Mouse (Mus musculus) splenic B cell, adult 2 months (primary cell): ENCODE measurements at regions not wholly inside any gene's neighbourhood (a gene's known extent, or its start where the extent isn't known, plus 50 kb on each side); places are given as distances from the start of the nearest gene placed in this dataset.

Experiments used
- DNase-seq: peaks from one replicate; pipeline ENCODE4 v3.0.0-alpha.2; 2011; ENCODE audit warnings: low read depth, low spot score
- H3K27me3 ChIP-seq: 2 replicates; pipeline ENCODE4 v1.6.1; 2012; ENCODE audit warnings: mild to moderate bottlenecking, low read length, moderate library complexity, mixed read lengths; ENCODE audit not compliant: control insufficient read depth, poor library complexity, insufficient read depth, severe bottlenecking
- H3K36me3 ChIP-seq: 2 replicates; pipeline ENCODE4 v1.6.1; 2012; ENCODE audit warnings: mild to moderate bottlenecking, low read length, moderate library complexity, mixed read lengths; ENCODE audit not compliant: control insufficient read depth, poor library complexity, insufficient read depth, severe bottlenecking

DNA sequence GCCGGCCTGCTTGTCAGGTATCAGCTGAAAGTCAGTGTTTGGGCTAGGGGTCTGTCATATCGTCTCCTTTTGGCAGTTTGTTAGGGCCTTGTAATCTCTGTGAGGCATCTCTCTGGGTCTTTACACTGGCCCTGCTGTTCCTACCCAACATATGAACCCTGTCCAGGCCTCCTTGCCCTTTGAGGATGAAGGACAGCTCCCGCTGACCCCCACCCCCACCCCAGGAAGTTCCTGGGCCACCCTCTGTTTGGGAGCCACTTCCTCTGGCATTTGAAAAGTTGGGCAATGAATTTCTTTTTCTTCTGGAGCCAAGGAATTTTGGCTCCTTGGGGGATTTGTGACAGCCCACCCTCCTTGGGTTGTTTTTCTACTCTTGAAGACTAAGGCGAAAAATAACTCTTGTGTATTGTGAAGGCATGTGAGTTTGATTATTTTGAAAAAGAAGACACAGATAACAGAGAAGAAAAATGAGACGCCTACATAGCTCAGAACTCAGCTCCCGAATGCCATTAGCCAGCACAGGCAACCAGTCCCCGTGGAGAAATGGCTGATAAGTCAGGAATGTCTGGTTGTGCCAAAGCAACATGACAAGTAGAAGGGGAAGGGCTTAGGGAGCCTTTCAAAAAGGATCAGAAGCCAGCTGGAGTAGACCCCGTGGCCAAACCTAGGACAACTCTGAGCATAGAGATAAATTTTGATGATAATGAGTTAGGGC is 249.5 kb downstream of the Gm49356 start:
- Histone ChIP-seq H3K36me3 (no peaks in the 10 kb centered on the region), H3K27me3 (no peaks in the 10 kb centered on the region)
- DNase-seq, result no peak

DNA sequence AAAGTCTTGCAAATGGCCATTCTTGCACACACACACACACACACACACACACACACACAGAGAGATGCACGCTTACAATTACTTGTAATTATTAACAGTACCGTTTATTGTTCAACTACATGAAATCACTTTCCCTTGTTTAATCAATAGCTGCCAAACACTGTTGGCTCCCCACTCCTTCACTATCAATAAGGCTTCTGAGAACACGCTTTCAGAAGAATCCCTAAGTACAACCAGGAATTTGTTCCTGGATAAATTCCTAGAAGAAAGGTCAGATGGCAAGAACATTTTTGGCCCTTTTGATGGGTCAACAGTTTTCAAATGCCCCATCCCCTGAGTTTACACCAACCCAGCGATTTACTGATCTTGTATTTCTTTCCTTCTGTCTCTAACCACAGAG is 252.5 kb downstream of the Gm49356 start:
- H3K36me3 ChIP-seq, result no peaks in the 10 kb centered on the region

DNA sequence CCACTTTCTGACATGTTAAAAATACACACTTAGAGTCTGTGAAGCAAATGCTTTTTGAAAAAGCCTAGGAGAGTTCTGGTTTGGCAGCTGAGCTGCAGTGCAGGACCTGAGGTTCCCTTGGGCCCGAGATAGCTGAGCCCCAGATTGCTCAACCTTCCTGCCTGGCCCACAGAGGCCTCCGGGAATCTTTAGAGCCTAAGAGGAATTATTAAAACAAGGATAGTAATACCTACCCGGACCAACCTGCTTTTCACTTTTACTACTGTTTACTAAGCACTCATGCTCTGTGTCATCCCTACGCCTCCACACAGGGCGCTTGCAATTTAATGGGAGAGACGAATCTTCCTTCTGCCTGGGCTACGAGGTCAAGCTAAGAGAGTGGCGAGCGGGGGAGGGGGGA is 253.4 kb downstream of the Gm49356 start:
- Histone ChIP-seq H3K36me3 (no peaks in the 10 kb centered on the region), H3K27me3 (no peaks in the 10 kb centered on the region)
- no peak for DNase-seq

More for the DNA sequence above, 252.5 kb downstream of the Gm49356 start:
- no peak for DNase-seq
- no peaks in the 10 kb centered on the region for H3K27me3 ChIP-seq

DNA sequence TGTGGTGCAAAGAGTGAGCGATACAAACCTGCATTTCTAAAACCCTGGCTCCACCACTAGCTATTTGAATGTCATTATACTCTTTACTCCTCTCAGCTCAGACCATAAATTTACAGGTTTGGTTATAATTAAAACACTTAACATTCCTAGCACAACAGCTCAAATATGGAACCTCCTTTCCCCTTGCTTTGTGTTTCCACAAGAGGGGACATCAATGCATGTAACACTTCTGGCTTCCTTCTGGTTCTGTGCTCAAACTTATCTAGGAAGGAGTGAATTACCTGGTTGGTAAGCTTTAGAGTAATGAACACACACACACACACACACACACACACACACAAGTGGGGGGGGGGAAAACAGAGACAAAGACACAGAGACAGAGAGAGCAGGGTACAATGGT is 254.8 kb downstream of the Gm49356 start:
- Histone ChIP-seq H3K36me3 (no peaks in the 10 kb centered on the region), H3K27me3 (no peaks in the 10 kb centered on the region)
- DNase-seq, result no peak

DNA sequence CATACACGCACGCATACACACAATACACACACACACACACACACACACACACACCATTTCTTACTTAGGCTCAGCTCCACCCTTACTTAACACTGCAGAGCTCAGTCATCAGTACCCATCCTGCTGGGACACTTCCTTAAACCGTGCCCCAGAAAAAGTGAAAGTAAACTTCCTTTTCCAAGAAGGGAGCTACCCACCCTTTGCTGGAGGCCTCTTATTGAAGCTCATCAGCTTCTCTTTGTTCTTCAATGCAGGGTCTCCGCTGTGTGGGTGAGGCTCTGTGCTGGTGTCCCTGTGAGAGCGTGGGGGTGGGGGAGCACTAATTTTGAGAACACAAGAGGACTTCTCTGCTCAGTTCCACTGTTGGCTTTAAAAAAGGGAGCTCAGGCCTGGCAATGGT is 256.6 kb downstream of the Gm49356 start:
- peak; percentile 37 for DNase-seq
- Histone ChIP-seq H3K36me3 (no peaks in the 10 kb centered on the region), H3K27me3 (no peaks in the 10 kb centered on the region)

DNA sequence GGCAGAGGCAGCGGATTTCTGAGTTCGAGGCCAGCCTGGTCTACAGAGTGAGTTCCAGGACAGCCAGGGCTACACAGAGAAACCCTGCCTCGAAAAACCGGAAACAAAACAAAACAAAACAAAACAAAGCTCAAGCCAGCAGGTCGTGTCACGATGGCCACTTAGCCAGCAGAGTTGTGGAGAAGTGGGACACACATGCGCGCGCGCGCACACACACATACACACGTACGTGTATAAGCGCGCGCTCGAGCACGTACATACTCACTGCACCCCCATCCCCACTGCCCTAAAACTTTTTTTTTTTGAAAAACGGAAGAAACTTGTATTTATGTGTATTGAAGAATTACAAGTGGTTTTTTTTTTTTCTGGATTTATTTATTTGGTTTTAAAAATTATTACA is 257.0 kb downstream of the Gm49356 start:
- Histone ChIP-seq H3K27me3 (no peaks in the 10 kb centered on the region), H3K36me3 (no peaks in the 10 kb centered on the region)
- no peak for DNase-seq

DNA sequence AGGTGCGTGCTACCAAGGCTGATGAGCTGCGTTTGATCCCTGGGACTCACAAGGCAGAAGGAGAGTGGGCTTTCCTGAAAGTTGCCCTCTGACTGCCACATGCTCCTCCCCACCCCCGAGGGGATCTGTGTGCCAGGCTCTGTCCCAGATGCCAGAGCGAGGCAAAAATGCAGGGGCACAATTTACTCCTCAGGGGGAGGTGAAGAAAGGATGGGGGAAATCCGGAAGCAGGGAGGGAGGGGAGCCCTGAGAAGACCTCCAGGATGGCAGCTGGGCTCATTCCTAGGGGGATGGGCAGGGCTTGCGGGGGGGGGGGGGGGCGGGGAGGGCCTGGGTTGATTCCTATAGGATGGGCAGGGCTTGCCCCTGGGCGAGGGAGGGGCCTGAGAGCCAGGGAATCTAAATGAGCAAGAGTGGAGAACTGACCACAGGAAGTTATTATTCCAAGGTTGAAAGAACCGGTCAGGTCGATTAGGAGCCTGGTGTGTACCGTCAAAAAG is 257.5 kb downstream of the Gm49356 start:
- no peaks in the 10 kb centered on the region for H3K36me3 ChIP-seq
- no peaks in the 10 kb centered on the region for H3K27me3 ChIP-seq
- DNase-seq, result no peak

DNA sequence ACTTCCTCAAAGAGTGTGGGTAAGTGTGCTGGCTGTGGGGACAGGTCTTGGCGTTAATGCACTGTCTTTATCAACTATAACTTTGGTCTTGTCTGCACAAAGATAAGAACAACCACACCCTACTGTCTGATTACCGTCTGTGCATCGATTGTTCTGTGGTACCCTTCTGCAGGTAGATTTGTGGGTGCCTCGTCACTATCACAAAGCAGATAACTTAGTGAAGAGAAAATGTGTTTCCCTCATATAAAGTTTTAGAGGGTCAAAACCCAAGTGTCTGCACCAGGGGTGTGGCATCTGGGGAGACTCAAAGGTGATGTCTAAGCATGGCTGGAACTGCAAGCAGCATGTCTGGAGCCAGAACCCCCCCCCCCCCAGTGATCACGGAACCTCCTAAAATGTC is 259.4 kb downstream of the Gm49356 start:
- Histone ChIP-seq H3K27me3 (no peaks in the 10 kb centered on the region), H3K36me3 (no peaks in the 10 kb centered on the region)
- no peak for DNase-seq

DNA sequence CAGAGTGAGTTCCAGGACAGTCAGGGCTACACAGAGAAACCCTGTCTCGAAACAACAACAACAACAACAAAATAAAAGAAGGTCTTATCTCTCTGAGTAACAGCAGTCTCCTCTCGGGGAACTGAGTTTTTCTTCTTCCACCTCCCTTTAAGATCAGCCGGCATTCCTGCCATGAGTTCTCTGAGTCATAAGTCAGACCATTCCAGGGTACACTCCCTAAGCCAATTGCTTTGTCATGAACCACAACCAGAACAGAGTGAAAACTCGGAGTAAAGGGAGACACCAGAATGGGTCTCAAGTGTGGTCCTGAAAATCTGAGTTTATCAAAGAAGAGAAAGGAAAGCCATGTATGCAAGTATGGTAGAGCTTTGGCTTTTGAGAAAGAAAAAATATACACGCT is 262.4 kb downstream of the Gm49356 start:
- Histone ChIP-seq H3K36me3 (no peaks in the 10 kb centered on the region), H3K27me3 (no peaks in the 10 kb centered on the region)
- DNase-seq, result no peak

DNA sequence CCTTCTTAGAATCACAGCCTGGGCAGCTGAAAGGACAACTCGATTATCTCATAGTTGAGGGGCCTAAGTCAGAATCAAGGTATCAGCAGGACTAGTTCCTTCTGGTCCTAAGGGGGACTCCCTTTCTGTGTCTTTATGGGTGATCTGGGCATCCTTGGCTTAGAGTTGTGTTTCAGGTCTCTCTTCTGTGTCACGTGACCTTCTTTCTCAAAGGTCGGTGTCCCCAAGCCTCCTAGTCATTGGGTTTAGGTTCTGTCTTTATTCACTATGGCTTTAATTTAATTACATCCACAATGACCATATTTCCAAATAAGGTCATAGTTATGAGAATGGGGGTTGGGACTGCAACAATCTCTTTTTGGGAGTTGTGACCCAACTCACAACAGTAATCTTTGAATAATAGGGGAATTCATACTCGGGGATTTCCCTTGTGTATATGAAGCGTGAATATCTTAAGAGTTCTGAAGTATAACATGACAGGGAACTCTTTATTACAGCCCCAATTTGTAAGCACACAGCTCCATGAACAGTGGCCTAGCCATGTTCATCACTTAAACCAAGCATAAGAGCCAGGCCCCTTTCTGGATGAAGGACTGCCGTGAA is 263.8 kb downstream of the Gm49356 start:
- H3K27me3 ChIP-seq, result no peaks in the 10 kb centered on the region
- H3K36me3 ChIP-seq, result no peaks in the 10 kb centered on the region
- peak; percentile 12 for DNase-seq

DNA sequence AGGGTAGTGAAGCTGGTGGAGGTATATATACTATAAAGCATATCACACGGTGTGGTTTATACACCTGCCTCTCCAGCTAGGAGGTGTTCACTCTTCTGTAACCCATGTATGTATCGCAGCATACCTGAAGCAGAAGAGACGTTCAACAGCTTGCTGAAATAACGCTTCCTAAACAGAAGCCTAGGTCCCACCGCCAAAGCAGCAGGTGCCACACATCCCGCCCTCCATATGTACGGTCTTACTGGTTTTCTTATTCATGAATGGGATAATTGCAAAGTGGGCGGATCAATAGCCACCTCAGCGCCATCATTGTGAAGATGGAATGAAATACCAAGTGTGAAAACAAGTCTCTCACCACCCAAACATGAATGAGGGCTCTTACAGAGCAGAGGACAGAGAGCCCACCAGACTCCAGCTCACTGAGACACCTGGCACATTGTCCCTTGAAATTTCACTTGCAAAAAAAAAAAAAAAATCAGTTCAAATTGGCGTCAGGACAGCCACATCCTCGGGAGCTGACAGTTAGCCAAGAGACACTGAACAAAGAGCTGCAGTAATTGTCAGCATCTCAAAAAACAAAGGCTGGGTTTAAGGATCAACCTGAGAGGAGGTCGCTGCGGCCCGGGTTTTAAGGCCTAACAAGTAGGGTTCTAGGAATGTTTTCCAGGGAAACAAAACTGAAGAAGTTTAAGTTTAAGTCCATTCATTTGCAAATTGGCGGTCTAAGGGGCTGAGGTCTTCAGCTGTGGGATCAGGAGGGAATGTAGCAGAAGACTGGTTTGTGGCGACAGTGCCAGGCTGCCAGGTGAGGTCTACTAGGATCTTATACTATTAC is 264.5 kb downstream of the Gm49356 start:
- H3K36me3 ChIP-seq, result no peaks in the 10 kb centered on the region
- H3K27me3 ChIP-seq, result no peaks in the 10 kb centered on the region
- DNase-seq, result no peak

DNA sequence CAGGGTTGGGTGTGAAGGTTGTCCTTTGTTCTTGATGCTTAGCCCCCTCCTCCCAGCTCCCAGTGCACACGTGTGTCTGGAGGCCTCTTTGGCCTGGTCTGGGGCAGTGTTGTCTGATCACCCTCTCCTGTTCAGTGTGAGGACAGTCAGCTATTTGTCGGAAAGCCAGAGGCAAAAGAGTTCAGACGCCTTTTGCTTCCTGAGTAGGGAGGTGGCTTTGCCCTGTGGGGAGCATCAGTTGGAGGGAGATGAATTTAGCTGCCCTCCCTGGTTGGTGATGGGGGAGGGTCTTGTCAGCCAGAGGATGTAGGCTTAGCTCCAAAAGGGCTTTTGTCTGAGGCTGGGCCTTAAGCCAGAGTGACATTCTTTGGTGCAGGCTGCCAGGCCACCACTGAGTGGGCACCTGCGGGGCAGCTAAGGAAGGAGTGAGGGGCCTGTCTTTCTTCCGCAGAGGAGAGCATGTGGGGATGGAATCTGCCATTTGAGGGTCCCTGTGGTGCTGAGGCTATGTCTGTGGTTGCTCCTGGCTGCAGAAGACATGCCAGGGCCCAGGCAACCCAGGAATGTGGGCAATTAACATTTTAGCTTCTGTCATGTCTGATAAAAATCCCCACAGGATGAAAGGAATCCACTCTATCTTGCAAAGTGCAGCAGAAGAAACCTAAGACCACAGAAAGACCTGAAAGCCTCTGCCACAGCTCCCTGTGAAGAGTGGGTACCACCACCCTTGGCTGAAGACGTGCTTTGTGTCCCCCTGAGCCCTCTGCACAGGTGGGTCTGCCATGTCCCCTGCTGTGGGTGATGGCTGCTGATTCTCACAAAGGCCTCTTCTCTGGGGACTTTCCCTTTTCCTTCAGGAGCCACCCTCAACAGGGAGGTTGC is 265.6 kb downstream of the Gm49356 start:
- no peaks in the 10 kb centered on the region for H3K27me3 ChIP-seq
- no peaks in the 10 kb centered on the region for H3K36me3 ChIP-seq
- DNase-seq, result no peak

DNA sequence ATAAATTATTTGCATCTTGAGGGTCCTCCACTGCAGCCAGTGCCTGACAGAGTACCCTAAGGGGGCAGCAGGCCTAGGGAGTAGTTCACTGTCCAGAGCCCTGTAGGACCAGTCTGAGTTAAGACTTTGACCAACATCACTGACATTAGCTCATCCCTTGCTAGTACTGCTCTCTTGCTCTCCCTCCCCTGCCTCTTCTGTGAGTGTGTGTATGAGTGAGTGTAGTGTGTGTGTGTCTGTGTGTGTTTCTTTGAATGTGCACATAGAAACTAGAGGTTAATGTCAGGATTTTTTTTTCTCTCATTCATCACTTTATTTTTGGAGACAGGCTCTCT is 266.2 kb downstream of the Gm49356 start:
- H3K36me3 ChIP-seq, result no peaks in the 10 kb centered on the region
- DNase-seq, result no peak

DNA sequence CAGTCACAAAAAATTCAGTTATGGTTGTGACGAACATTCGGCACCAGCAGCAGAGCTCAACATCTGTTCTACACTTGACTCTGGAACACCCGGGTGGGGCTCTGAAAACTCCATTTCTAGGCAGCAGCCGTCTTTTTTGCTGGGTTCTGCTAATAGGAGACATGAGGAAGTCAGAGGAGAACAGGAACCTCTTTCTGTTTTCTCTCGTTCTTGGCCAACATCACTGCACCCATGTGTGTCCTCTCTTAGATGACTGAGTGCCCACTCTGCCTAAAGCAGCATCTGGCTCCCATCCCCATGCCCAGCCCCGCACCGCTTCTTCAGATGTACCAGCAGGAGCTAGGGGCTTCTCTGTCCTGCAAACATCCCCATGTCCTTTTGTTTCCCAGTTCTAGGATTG is 267.2 kb downstream of the Gm49356 start:
- DNase-seq, result no peak
- Histone ChIP-seq H3K27me3 (no peaks in the 10 kb centered on the region), H3K36me3 (no peaks in the 10 kb centered on the region)

More for the DNA sequence above, 266.2 kb downstream of the Gm49356 start:
- no peaks in the 10 kb centered on the region for H3K27me3 ChIP-seq
